Mouse (Mus musculus): ENCODE measurements around the gene Klf11. TPM values are rescaled to one million over a fixed set of nuclear protein-coding genes. Genes with fewer than 3 reads are reported as not detected.

The Klf11 gene
- polyA plus RNA-seq, 1 experiment from 2014 or later: 16.0 TPM

DNA sequence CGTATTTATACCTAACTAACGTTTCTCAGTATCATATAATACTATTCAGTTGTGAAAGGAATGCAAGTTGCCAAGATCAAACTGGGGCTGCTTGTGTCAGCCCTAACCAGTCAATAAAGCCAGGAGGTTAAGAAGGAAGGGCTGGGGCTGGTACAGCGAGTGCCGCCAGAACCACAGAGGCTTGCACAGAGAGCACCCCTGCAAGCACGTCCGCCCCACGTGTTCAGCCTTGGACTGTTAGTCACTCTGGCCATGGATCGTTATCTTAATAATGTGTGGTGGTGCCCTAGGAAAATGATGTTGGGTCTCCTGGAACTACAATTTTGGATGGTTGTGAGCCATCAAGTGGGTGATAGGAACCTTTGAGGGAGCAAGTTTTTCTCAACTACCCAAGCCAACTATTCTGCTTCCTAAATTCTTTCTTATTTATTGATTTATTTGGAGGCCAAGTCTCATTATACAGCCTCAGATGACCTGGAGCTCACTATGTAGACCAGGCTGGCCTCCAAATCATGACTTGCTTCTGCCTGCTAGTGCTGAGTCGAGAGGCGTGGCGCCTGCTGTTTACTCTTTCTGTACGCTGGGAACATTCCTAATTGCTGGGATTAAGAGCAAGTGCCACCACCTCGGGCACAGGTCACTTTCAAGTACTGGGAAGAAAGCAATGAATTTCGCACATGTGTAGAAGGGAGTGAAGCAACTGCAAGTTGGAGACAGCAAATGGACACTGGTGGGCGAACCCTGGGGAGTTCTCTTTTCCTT, 54.6 kb downstream of the Klf11 start:
- DNase-seq (ENCODE audit: low spot score) (no peak), ATAC-seq (ENCODE audit: insufficient read depth, low FRiP score, low TSS enrichment) (no peak)
- Histone ChIP-seq H3K36me3 (ENCODE audit: control insufficient read depth, insufficient read depth, low read length) (peaks cover 2% of the 10 kb centered on the region; the same call in 1 of the 2 replicates), H3K9me3 (ENCODE audit: control insufficient read depth, low read length) (no peaks in the 10 kb centered on the region), H3K4me1 (ENCODE audit: control insufficient read depth, insufficient read depth, low read length) (peaks cover 14% of the 10 kb centered on the region), H3K27me3 (ENCODE audit: control insufficient read depth, insufficient read depth, low read length) (no peaks in the 10 kb centered on the region), H3K4me3 (ENCODE audit: low read depth, low read length) (no peak overlapping the region), H3K4me2 (ENCODE audit: low read depth) (no peak overlapping the region), H3K9ac (ENCODE audit: low read length) (no peak overlapping the region), H3K27ac (ENCODE audit: low read depth, low read length) (no peak overlapping the region)
- WGBS: 83% methylated on average over 15 of the region's 15 CpGs

DNA sequence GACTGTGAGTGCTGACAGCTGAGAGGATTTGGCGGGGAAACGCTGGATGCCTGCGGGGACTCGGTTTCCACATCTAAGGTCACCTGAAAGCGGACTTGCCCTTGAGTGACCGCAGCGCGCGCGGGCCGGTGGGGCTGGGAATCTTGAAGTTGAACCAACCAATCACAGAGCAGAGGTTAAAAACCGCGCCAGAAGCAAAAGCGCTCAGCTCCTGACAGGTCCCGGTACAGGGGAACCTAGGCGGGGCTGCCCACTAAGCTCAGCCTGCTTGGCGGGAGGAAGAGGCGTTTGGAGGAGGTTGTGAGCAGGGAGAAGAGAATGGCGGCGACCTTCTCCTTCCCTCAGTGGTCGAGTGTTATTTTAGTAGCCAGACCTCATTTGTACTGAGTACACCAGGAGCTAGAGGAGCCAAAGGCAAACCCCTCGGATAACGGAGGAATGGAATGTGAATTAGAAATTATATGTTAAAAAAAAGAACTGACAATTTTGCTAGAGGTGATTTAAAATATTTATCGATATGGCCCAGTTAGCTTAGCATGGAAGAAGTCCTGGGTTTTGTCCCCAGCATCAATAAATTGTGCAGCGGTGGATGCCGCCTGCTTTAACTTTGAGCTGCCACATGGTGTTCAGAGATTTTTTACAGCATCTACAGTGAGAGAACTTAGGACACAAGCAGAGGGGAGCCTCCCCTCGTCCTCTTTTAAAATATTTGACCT, 55.8 kb downstream of the Klf11 start:
- peak; percentile 70 for DNase-seq (ENCODE audit: low spot score)
- H3K4me2 ChIP-seq (ENCODE audit: low read depth): peak overlapping the region; percentile 62
- H3K36me3 ChIP-seq (ENCODE audit: control insufficient read depth, insufficient read depth, low read length): peaks cover 5% of the 10 kb centered on the region
- H3K27me3 ChIP-seq (ENCODE audit: control insufficient read depth, insufficient read depth, low read length): no peaks in the 10 kb centered on the region
- peak overlapping the region; percentile 93 for H3K4me3 ChIP-seq (ENCODE audit: low read depth, low read length)
- peak; percentile 14 for ATAC-seq (ENCODE audit: insufficient read depth, low FRiP score, low TSS enrichment)
- under 1% methylated on average over 27 of the region's 27 CpGs for WGBS
- peak overlapping the region; percentile 95 for H3K9ac ChIP-seq (ENCODE audit: low read length)
- peaks cover 16% of the 10 kb centered on the region for H3K4me1 ChIP-seq (ENCODE audit: control insufficient read depth, insufficient read depth, low read length)
- H3K27ac ChIP-seq (ENCODE audit: low read depth, low read length): no peak overlapping the region
- no peaks in the 10 kb centered on the region for H3K9me3 ChIP-seq (ENCODE audit: control insufficient read depth, low read length)

GRCm38 (mm10) chr12:24707480-24707802, 56.4 kb downstream of the Klf11 start:
- H3K27ac ChIP-seq (ENCODE audit: low read depth, low read length): no peak overlapping the region
- peak; percentile 4; the same call in 1 of the 2 replicates for ATAC-seq (ENCODE audit: insufficient read depth, low FRiP score, low TSS enrichment)

DNA sequence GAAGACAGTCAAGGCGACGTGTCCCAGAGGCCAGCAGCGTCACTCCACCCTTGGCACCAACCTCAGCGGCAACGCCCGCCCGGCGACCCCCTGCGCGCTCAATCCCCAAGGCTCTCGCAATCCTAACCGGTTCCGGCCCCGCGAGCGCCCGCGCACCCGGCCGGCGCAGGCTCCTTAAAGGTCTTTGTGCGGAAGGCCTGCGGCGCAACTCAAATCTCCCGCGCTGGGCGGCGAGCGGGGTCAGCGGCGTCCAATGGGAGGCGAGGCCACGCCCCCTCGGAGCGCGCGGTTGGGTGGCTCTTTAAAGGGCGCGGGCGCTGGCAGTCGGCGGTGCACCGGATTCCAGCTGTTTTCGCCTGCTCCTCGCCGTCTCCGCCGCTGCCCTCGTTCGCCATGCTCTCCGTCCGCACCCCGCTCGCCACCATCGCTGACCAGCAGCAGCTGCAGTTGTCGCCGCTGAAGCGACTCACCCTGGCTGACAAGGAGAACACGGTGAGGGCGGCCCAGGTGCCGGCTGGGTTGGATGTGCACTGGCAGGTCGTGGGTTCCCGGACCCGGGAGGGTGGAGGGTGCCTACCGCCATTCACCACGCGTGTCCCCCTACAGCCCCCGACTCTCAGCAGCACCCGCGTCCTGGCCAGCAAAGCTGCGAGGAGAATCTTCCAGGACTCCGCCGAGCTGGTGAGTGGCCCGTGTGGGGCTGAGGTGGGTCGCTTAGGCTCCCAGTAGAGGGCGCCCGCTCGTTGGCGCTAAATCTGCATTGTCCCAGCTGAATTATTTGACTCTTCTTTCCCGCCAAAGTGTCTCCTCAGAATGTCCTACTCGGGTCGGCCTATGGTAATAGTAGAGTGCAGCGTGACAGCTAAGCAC, 57.1 kb downstream of the Klf11 start, which contains the start of gene Rrm2:
Gene Rrm2, plus strand, starts transcription at position 288 of the 870 bp plus-strand sequence.
- H3K27me3 ChIP-seq (ENCODE audit: control insufficient read depth, insufficient read depth, low read length): no peaks in the 10 kb centered on the region
- H3K4me2 ChIP-seq (ENCODE audit: low read depth): peak within 1 kb of the TSS; percentile 62
- peak within 1 kb of the TSS; percentile 73 for H3K27ac ChIP-seq (ENCODE audit: low read depth, low read length)
- WGBS: under 1% methylated on average over 80 of the region's 83 CpGs
- peak within 1 kb of the TSS; percentile 93 for H3K4me3 ChIP-seq (ENCODE audit: low read depth, low read length)
- ATAC-seq (ENCODE audit: insufficient read depth, low FRiP score, low TSS enrichment) (peak; percentile 89), DNase-seq (ENCODE audit: low spot score) (peak; percentile 97)
- no peaks in the 10 kb centered on the region for H3K9me3 ChIP-seq (ENCODE audit: control insufficient read depth, low read length)
- H3K36me3 ChIP-seq (ENCODE audit: control insufficient read depth, insufficient read depth, low read length): peaks cover 12% of the 10 kb centered on the region
- H3K9ac ChIP-seq (ENCODE audit: low read length): peak within 1 kb of the TSS; percentile 95
- peaks cover 18% of the 10 kb centered on the region for H3K4me1 ChIP-seq (ENCODE audit: control insufficient read depth, insufficient read depth, low read length)

More at GRCm38 (mm10) chr12:24707480-24707802, 56.4 kb downstream of the Klf11 start:
- Histone ChIP-seq H3K36me3 (ENCODE audit: control insufficient read depth, insufficient read depth, low read length) (peaks cover 9% of the 10 kb centered on the region), H3K4me1 (ENCODE audit: control insufficient read depth, insufficient read depth, low read length) (peaks cover 18% of the 10 kb centered on the region), H3K4me3 (ENCODE audit: low read depth, low read length) (peak overlapping the region; percentile 93), H3K27me3 (ENCODE audit: control insufficient read depth, insufficient read depth, low read length) (no peaks in the 10 kb centered on the region), H3K9ac (ENCODE audit: low read length) (peak overlapping the region; percentile 95), H3K9me3 (ENCODE audit: control insufficient read depth, low read length) (no peaks in the 10 kb centered on the region), H3K4me2 (ENCODE audit: low read depth) (peak overlapping the region; percentile 62)
- no peak for DNase-seq (ENCODE audit: low spot score)
- WGBS: under 1% methylated on average over 9 of the region's 9 CpGs

DNA sequence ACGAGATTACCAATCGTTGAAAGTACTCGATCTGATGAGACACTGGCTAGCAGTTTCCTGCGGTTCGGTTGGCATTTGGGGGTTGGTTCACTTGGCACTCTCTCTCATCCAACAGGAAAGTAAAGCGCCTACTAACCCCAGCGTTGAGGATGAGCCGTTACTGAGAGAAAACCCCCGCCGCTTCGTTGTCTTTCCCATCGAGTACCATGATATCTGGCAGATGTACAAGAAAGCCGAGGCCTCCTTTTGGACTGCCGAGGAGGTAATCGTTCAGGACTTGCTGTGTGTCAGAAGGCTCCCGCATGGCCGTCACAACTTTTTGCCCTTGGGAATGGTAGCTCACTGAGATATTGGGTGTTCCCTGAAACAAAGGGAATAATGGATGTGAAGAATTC, 57.7 kb downstream of the Klf11 start:
- no peaks in the 10 kb centered on the region for H3K9me3 ChIP-seq (ENCODE audit: control insufficient read depth, low read length)
- DNase-seq (ENCODE audit: low spot score) (no peak), ATAC-seq (ENCODE audit: insufficient read depth, low FRiP score, low TSS enrichment) (no peak)
- WGBS: under 1% methylated on average over 17 of the region's 17 CpGs
- H3K4me1 ChIP-seq (ENCODE audit: control insufficient read depth, insufficient read depth, low read length): peaks cover 18% of the 10 kb centered on the region
- H3K4me2 ChIP-seq (ENCODE audit: low read depth): peak overlapping the region; percentile 62
- no peak overlapping the region; the same call in 1 of the 2 replicates for H3K27ac ChIP-seq (ENCODE audit: low read depth, low read length)
- H3K36me3 ChIP-seq (ENCODE audit: control insufficient read depth, insufficient read depth, low read length): peaks cover 12% of the 10 kb centered on the region
- H3K27me3 ChIP-seq (ENCODE audit: control insufficient read depth, insufficient read depth, low read length): no peaks in the 10 kb centered on the region
- H3K9ac ChIP-seq (ENCODE audit: low read length): peak overlapping the region; percentile 95
- peak overlapping the region; percentile 93 for H3K4me3 ChIP-seq (ENCODE audit: low read depth, low read length)

DNA sequence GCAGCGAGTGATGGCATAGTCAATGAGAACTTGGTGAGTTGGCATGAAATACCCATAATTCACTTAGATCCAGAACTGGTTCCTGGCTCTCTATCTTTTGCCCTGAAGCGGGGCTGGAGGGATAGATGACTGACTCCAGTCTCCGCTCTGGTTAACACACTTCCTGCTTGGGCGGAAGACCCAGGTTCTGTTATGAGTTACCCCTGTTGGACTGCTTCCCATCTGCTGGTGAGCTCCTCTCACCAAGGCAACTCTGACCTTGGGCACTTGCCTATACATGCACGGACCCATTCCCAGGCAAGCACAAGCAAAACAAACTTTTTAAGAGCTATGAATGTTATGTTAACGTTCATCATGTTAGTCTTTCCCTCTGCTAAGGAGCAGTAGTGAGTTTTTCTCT, 58.3 kb downstream of the Klf11 start:
- Histone ChIP-seq H3K9me3 (ENCODE audit: control insufficient read depth, low read length) (no peaks in the 10 kb centered on the region), H3K36me3 (ENCODE audit: control insufficient read depth, insufficient read depth, low read length) (peaks cover 12% of the 10 kb centered on the region), H3K4me2 (ENCODE audit: low read depth) (peak overlapping the region; percentile 62), H3K4me1 (ENCODE audit: control insufficient read depth, insufficient read depth, low read length) (peaks cover 18% of the 10 kb centered on the region), H3K27ac (ENCODE audit: low read depth, low read length) (no peak overlapping the region; the same call in 1 of the 2 replicates), H3K27me3 (ENCODE audit: control insufficient read depth, insufficient read depth, low read length) (no peaks in the 10 kb centered on the region), H3K9ac (ENCODE audit: low read length) (peak overlapping the region; percentile 95), H3K4me3 (ENCODE audit: low read depth, low read length) (peak overlapping the region; percentile 93)
- DNase-seq (ENCODE audit: low spot score) (no peak), ATAC-seq (ENCODE audit: insufficient read depth, low FRiP score, low TSS enrichment) (no peak)
- 32% methylated on average over 6 of the region's 6 CpGs for WGBS

DNA sequence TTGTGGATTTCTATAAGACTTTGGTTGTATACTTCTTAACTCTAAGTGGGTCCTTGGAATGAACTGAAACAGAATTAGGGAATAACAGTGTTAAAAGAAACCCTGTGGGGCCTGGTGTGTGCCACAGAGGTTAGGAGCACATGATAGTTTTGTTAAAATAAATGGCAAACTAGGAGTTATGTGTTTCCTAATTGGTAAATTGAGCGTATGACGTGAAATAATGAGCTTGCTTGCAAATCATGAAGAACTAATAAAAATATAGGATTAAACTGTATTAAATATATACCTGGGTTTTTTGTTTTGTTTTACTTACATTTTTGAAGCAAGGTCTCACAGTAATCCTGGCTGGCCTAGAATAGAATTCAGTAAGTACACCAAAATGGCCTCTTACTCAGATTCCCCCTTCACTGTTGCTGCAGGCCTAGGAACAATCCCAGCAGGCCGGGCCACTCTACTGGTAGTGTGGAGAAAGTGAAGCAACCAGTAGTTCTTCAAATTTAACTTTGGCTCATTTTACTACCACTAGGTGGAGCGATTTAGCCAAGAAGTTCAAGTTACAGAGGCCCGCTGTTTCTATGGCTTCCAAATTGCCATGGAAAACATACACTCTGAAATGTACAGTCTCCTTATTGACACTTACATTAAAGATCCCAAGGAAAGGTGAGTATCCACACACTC, 58.9 kb downstream of the Klf11 start:
- ATAC-seq (ENCODE audit: insufficient read depth, low FRiP score, low TSS enrichment) (no peak), DNase-seq (ENCODE audit: low spot score) (peak; percentile 76)
- peaks cover 18% of the 10 kb centered on the region for H3K4me1 ChIP-seq (ENCODE audit: control insufficient read depth, insufficient read depth, low read length)
- H3K36me3 ChIP-seq (ENCODE audit: control insufficient read depth, insufficient read depth, low read length): peaks cover 12% of the 10 kb centered on the region
- peak overlapping the region; percentile 4; the same call in 1 of the 2 replicates for H3K9ac ChIP-seq (ENCODE audit: low read length)
- peak overlapping the region; percentile 62 for H3K4me2 ChIP-seq (ENCODE audit: low read depth)
- H3K4me3 ChIP-seq (ENCODE audit: low read depth, low read length): peak overlapping the region; percentile 93
- H3K27me3 ChIP-seq (ENCODE audit: control insufficient read depth, insufficient read depth, low read length): no peaks in the 10 kb centered on the region
- H3K27ac ChIP-seq (ENCODE audit: low read depth, low read length): no peak overlapping the region
- no peaks in the 10 kb centered on the region for H3K9me3 ChIP-seq (ENCODE audit: control insufficient read depth, low read length)
- 41% methylated on average over 5 of the region's 5 CpGs for WGBS

- peak overlapping the region; percentile 62 for H3K4me2 ChIP-seq (ENCODE audit: low read depth)
- no peak for ATAC-seq (ENCODE audit: insufficient read depth, low FRiP score, low TSS enrichment)
- no peak overlapping the region for H3K27ac ChIP-seq (ENCODE audit: low read depth, low read length)
- peaks cover 18% of the 10 kb centered on the region for H3K4me1 ChIP-seq (ENCODE audit: control insufficient read depth, insufficient read depth, low read length)
- DNase-seq (ENCODE audit: low spot score): peak; percentile 51
- H3K4me3 ChIP-seq (ENCODE audit: low read depth, low read length): 0 out of 2 replicates have a peak overlapping the region, but pooled peaks have one; percentile 12
- peak overlapping the region; percentile 4; the same call in 1 of the 2 replicates for H3K9ac ChIP-seq (ENCODE audit: low read length)
- no peaks in the 10 kb centered on the region for H3K27me3 ChIP-seq (ENCODE audit: control insufficient read depth, insufficient read depth, low read length)
- 65% methylated on average over 5 of the region's 5 CpGs for WGBS
- no peaks in the 10 kb centered on the region for H3K9me3 ChIP-seq (ENCODE audit: control insufficient read depth, low read length)
- H3K36me3 ChIP-seq (ENCODE audit: control insufficient read depth, insufficient read depth, low read length): peaks cover 12% of the 10 kb centered on the region
Observed at GRCm38 (mm10) chr12:24710672-24711071, 59.6 kb downstream of the Klf11 start.

All from neural tube, embryonic 11.5 days (tissue).